Mouse (Mus musculus): ENCODE measurements around the gene Polr2a.
"Not testable (repeated sequence)": the region's sequence is repeated elsewhere in the genome, so short reads cannot be mapped to it uniquely, and the experiment has no call there.

The Polr2a gene

GRCm38 (mm10) chr11:69703814-69704612 is 54.4 kb downstream of the Polr2a start:
- DNase-seq, result peak in 1 of 2 experiments; percentile 15

- DNase-seq, result not testable (repeated sequence)
These were observed 55.1 kb downstream of the Polr2a start for GRCm38 (mm10) chr11:69703381-69703780.

- not testable (repeated sequence) for DNase-seq
These were observed 55.6 kb downstream of the Polr2a start for GRCm38 (mm10) chr11:69702886-69703285.

GRCm38 (mm10) chr11:69699595-69699994 is 58.8 kb downstream of the Polr2a start:
- DNase-seq, result no peak

GRCm38 (mm10) chr11:69698574-69698973 is 59.9 kb downstream of the Polr2a start:
- no peak for DNase-seq

- no peak for DNase-seq
These were observed 61.0 kb downstream of the Polr2a start for GRCm38 (mm10) chr11:69697396-69697795.

- peak; percentile 68 to 85 for DNase-seq
These were observed 62.9 kb downstream of the Polr2a start, which contains the start of the genes Tnfsf12 and Tnfsfm13 for GRCm38 (mm10) chr11:69695361-69696181. TSS of gene Tnfsf12 (minus strand) at chr11:69695849. TSS of gene Tnfsfm13 (minus strand) at chr11:69696098.

GRCm38 (mm10) chr11:69695046-69695360 is 63.4 kb downstream of the Polr2a start:
- DNase-seq, result no peak

GRCm38 (mm10) chr11:69693421-69693965 is 64.9 kb downstream of the Polr2a start:
- DNase-seq, result no peak

- no peak for DNase-seq
These were observed 65.6 kb downstream of the Polr2a start for GRCm38 (mm10) chr11:69692863-69693262.

GRCm38 (mm10) chr11:69692196-69692811 is 66.1 kb downstream of the Polr2a start:
- DNase-seq, result no peak

- no peak for DNase-seq
These were observed 68.5 kb downstream of the Polr2a start for GRCm38 (mm10) chr11:69689891-69690290.

- no peak for DNase-seq
These were observed 71.4 kb downstream of the Polr2a start for GRCm38 (mm10) chr11:69687061-69687460.

GRCm38 (mm10) chr11:69686377-69686776 is 72.1 kb downstream of the Polr2a start:
- peak; percentile 90 to 92 for DNase-seq

GRCm38 (mm10) chr11:69685526-69686148 is 72.8 kb downstream of the Polr2a start, which contains the start of gene Tnfsf13:
TSS of gene Tnfsf13 (minus strand) at chr11:69685784.
- DNase-seq, result peak; percentile 79 to 85

- DNase-seq, result peak; percentile 36 to 48
These were observed 73.5 kb downstream of the Polr2a start for GRCm38 (mm10) chr11:69684936-69685335.

- DNase-seq, result peak; percentile 41 to 51
These were observed 74.2 kb downstream of the Polr2a start for GRCm38 (mm10) chr11:69684128-69684745.

Data from cerebellum, postnatal 14 days (tissue).